Mouse (Mus musculus) MN1 (cell line): Measurements from ENCODE around the gene Arid1b.

Experiments
- DNase-seq: peaks from one replicate; pipeline ENCODE4 v3.0.0-alpha.2; 2016; ENCODE audit warnings: low spot score

Gene Arid1b

GRCm38 (mm10) chr17:5386885-5387545 lies 392.9 kb downstream of the Arid1b start:
- no peak for DNase-seq

GRCm38 (mm10) chr17:5388351-5388750 lies 394.2 kb downstream of the Arid1b start:
- DNase-seq, result no peak

- DNase-seq, result no peak
Measured at GRCm38 (mm10) chr17:5390682-5391081, 396.6 kb downstream of the Arid1b start.

GRCm38 (mm10) chr17:5395454-5396205 lies 401.5 kb downstream of the Arid1b start:
- no peak for DNase-seq

GRCm38 (mm10) chr17:5396213-5396612 lies 402.1 kb downstream of the Arid1b start:
- DNase-seq, result no peak
